Mouse (Mus musculus): ENCODE results near the gene Sohlh2. TPM values are rescaled to one million over a fixed set of nuclear protein-coding genes. Genes with fewer than 3 reads are reported as not detected.

Gene Sohlh2
- polyA plus RNA-seq, 1 experiment from 2014 or later: not detected

- DNase-seq (ENCODE audit: low spot score): no peak
- Histone ChIP-seq H3K36me3 (ENCODE audit: insufficient read depth, low read length) (no peaks in the 10 kb centered on the region), H3K4me1 (ENCODE audit: insufficient read depth, low read depth, low read length) (no peaks in the 10 kb centered on the region), H3K27me3 (replicated peaks; ENCODE audit: insufficient read depth, low read length) (no peaks in the 10 kb centered on the region), H3K9me3 (ENCODE audit: low read length) (no peaks in the 10 kb centered on the region), H3K9ac (replicated peaks; ENCODE audit: low read depth) (no peak overlapping the region), H3K4me2 (replicated peaks; ENCODE audit: low read depth, low read length) (no peak overlapping the region), H3K27ac (ENCODE audit: low read length) (no peak overlapping the region), H3K4me3 (ENCODE audit: low read depth, low read length) (no peak overlapping the region)
- TF ChIP-seq EP300 (IDR thresholded peaks at IDR 0.05) (no peak), CTCF (IDR thresholded peaks at IDR 0.05) (no peak)
- WGBS: 39% methylated on average over 4 of the region's 4 CpGs
- no peak for ATAC-seq
Observed at GRCm38 (mm10) chr3:55213785-55214184, 32.0 kb downstream of the Sohlh2 start.

DNA sequence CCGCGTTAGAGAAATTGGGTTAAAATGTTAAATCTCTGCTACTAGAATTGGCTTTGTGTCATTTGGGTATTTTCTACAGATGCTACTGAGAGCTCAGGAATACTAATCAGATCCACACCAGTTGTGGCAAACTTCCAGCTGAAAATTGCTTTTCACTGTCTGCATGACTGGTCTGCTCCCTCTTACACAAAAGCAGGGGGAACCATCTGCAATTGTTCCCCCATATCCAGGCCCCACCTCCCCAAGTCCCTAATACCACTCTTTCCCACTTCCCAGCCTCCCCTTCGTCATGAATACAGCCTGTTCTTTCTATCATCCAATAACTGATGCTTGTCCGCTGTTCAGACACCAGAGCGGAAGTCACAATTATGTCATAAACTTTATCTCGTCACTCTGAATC lies 32.6 kb downstream of the Sohlh2 start:
- H3K27ac ChIP-seq (ENCODE audit: low read length): no peak overlapping the region
- DNase-seq (ENCODE audit: low spot score) (no peak), ATAC-seq (no peak)
- no peak overlapping the region for H3K9ac ChIP-seq (replicated peaks; ENCODE audit: low read depth)
- no peak overlapping the region for H3K4me3 ChIP-seq (ENCODE audit: low read depth, low read length)
- 81% methylated on average over 6 of the region's 6 CpGs for WGBS
- H3K4me1 ChIP-seq (ENCODE audit: insufficient read depth, low read depth, low read length): no peaks in the 10 kb centered on the region
- TF ChIP-seq CTCF (IDR thresholded peaks at IDR 0.05) (no peak), EP300 (IDR thresholded peaks at IDR 0.05) (no peak)
- no peaks in the 10 kb centered on the region for H3K36me3 ChIP-seq (ENCODE audit: insufficient read depth, low read length)
- H3K4me2 ChIP-seq (replicated peaks; ENCODE audit: low read depth, low read length): no peak overlapping the region
- H3K9me3 ChIP-seq (ENCODE audit: low read length): no peaks in the 10 kb centered on the region
- no peaks in the 10 kb centered on the region for H3K27me3 ChIP-seq (replicated peaks; ENCODE audit: insufficient read depth, low read length)

- Histone ChIP-seq H3K9me3 (ENCODE audit: low read length) (no peaks in the 10 kb centered on the region), H3K27me3 (replicated peaks; ENCODE audit: insufficient read depth, low read length) (no peaks in the 10 kb centered on the region), H3K9ac (replicated peaks; ENCODE audit: low read depth) (no peak overlapping the region), H3K36me3 (ENCODE audit: insufficient read depth, low read length) (no peaks in the 10 kb centered on the region), H3K4me1 (ENCODE audit: insufficient read depth, low read depth, low read length) (no peaks in the 10 kb centered on the region), H3K27ac (ENCODE audit: low read length) (no peak overlapping the region), H3K4me2 (replicated peaks; ENCODE audit: low read depth, low read length) (no peak overlapping the region), H3K4me3 (ENCODE audit: low read depth, low read length) (no peak overlapping the region)
- TF ChIP-seq CTCF (IDR thresholded peaks at IDR 0.05) (peak; percentile 44; the same call in 1 of the 2 replicates), EP300 (IDR thresholded peaks at IDR 0.05) (no peak)
- 95% methylated on average over 2 of the region's 2 CpGs for WGBS
- no peak for ATAC-seq
- DNase-seq (ENCODE audit: low spot score): no peak
Observed at GRCm38 (mm10) chr3:55222502-55222901, 40.7 kb downstream of the Sohlh2 start.

- H3K27ac ChIP-seq (ENCODE audit: low read length): no peak overlapping the region
- no peaks in the 10 kb centered on the region for H3K9me3 ChIP-seq (ENCODE audit: low read length)
- WGBS: 64% methylated on average over 3 of the region's 3 CpGs
- no peak for TF ChIP-seq EP300 (IDR thresholded peaks at IDR 0.05)
- no peak for TF ChIP-seq CTCF (IDR thresholded peaks at IDR 0.05)
- no peaks in the 10 kb centered on the region for H3K4me1 ChIP-seq (ENCODE audit: insufficient read depth, low read depth, low read length)
- no peaks in the 10 kb centered on the region for H3K36me3 ChIP-seq (ENCODE audit: insufficient read depth, low read length)
- H3K27me3 ChIP-seq (replicated peaks; ENCODE audit: insufficient read depth, low read length): no peaks in the 10 kb centered on the region
- H3K4me2 ChIP-seq (replicated peaks; ENCODE audit: low read depth, low read length): no peak overlapping the region
- H3K9ac ChIP-seq (replicated peaks; ENCODE audit: low read depth): no peak overlapping the region
- DNase-seq (ENCODE audit: low spot score) (no peak), ATAC-seq (no peak)
- no peak overlapping the region for H3K4me3 ChIP-seq (ENCODE audit: low read depth, low read length)
Observed at GRCm38 (mm10) chr3:55223862-55224261, 42.0 kb downstream of the Sohlh2 start.

DNA sequence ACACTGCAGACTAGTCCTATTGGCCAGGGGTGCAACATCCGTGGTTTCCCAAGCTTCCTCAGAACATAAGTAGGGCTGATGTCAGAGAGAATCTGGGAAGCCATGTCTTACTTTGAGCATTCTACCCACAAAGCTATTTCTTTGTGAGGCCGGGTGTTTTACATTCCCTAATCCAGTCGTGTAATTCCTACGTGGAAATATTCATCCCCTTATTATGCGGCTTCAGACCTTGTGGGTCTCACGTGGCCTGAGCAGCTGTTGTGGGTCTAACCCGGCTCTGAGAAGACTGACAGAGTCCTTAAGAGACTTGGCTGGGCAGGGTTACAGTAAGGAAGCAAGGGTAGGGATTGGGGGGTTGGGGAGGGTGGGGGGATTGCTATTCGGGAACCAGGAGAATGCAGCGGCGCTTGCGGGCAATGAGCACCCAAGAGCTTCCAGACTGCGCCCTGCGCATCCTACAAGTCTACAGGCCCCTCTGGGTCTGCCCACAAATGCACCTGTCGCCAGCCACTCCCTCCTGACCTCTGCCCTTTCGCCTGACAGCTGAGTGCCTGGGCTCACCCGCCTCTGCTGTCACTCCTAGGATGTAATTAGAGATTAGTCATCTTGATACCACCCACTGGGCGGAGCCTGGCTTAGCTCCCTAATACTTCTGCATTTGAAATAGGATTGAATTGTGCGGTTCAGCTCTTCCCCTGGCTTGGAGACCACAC lies 44.8 kb downstream of the Sohlh2 start:
- WGBS: 38% methylated on average over 16 of the region's 18 CpGs
- TF ChIP-seq EP300 (IDR thresholded peaks at IDR 0.05): no peak
- TF ChIP-seq CTCF (IDR thresholded peaks at IDR 0.05): no peak
- ATAC-seq (peak; percentile 44), DNase-seq (ENCODE audit: low spot score) (peak; percentile 38)
- no peak overlapping the region for H3K27ac ChIP-seq (ENCODE audit: low read length)
- H3K4me2 ChIP-seq (replicated peaks; ENCODE audit: low read depth, low read length): no peak overlapping the region; the same call in 1 of the 2 replicates
- H3K27me3 ChIP-seq (replicated peaks; ENCODE audit: insufficient read depth, low read length): no peaks in the 10 kb centered on the region
- no peak overlapping the region for H3K9ac ChIP-seq (replicated peaks; ENCODE audit: low read depth)
- H3K36me3 ChIP-seq (ENCODE audit: insufficient read depth, low read length): no peaks in the 10 kb centered on the region
- H3K9me3 ChIP-seq (ENCODE audit: low read length): no peaks in the 10 kb centered on the region
- no peak overlapping the region for H3K4me3 ChIP-seq (ENCODE audit: low read depth, low read length)
- H3K4me1 ChIP-seq (ENCODE audit: insufficient read depth, low read depth, low read length): no peaks in the 10 kb centered on the region

- no peak for ATAC-seq
- Histone ChIP-seq H3K4me3 (ENCODE audit: low read depth, low read length) (no peak overlapping the region), H3K9ac (replicated peaks; ENCODE audit: low read depth) (no peak overlapping the region), H3K4me2 (replicated peaks; ENCODE audit: low read depth, low read length) (no peak overlapping the region; the same call in 1 of the 2 replicates), H3K4me1 (ENCODE audit: insufficient read depth, low read depth, low read length) (no peaks in the 10 kb centered on the region), H3K9me3 (ENCODE audit: low read length) (no peaks in the 10 kb centered on the region), H3K27ac (ENCODE audit: low read length) (no peak overlapping the region), H3K27me3 (replicated peaks; ENCODE audit: insufficient read depth, low read length) (no peaks in the 10 kb centered on the region), H3K36me3 (ENCODE audit: insufficient read depth, low read length) (no peaks in the 10 kb centered on the region)
- WGBS: 25% methylated on average over 4 of the region's 4 CpGs
- TF ChIP-seq CTCF (IDR thresholded peaks at IDR 0.05) (no peak), EP300 (IDR thresholded peaks at IDR 0.05) (no peak)
- no peak for DNase-seq (ENCODE audit: low spot score)
Observed at GRCm38 (mm10) chr3:55227214-55227581, 45.4 kb downstream of the Sohlh2 start.
